Mouse (Mus musculus): ENCODE data around the gene Ddx27.
A peak's percentile ranks its signal among the peaks of the same experiment; 100 is the strongest.
"Not testable (repeated sequence)": the region's sequence is repeated elsewhere in the genome, so short reads cannot be mapped to it uniquely, and the experiment has no call there.

The Ddx27 gene

DNA sequence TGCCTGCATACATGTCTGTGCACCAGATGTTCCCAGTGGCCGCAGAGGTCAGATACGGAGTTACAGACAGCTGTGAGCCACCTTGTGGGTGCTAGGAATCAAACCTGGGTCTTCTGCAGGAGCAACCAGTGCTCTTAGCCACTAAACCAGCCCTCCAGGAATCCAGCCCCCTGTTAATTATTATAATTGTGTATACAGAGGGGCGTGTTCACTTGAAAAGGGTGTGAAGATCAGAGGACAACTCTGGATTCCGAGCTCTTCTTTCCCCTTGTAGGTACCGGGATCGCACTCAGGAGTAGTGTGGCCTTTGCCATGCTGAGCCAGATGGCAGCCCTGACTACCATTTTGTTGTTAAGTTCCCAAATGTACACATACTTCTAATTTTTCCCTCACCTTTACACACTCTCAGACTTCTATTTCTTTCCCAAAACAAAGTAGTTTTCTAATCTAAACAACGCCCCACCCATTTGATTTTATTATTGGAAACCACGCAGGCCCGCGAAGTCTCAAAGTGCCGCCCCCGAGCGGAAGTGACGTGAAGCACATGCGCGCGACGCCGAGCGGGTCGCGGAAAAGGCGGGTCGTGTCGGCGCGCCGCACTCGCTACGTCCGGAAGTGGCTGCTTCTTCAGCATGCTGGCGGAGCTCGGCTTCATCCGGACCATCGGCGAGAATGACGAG lies at the start of gene Ddx27:
Ddx27 (plus strand) TSS at position 492 of the 680 bp plus-strand sequence.
- DNase-seq (ENCODE audit: low spot score in 2 of 2) = peak; percentile 87 to 90

DNA sequence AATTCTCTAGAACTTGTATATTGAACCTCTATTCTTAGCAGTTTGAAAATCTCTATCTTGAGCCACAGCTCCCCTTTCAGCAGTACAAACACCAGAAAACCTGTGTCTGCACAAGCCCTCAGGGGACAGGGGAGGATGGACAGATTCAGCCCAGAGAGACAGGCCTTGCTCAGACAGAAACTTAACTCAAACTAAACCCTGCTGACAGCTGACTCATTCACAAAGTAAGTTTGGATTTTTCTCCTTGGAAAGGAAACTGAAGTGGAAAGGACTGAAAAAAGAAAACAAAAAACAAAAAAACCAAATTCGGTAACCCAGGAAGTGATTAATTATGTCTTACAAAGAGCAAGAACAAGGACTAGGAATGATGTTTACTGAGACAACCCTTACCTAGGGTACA lies 41.8 kb upstream of the Ddx27 start:
- DNase-seq (ENCODE audit: low spot score in 2 of 2) = no peak

DNA sequence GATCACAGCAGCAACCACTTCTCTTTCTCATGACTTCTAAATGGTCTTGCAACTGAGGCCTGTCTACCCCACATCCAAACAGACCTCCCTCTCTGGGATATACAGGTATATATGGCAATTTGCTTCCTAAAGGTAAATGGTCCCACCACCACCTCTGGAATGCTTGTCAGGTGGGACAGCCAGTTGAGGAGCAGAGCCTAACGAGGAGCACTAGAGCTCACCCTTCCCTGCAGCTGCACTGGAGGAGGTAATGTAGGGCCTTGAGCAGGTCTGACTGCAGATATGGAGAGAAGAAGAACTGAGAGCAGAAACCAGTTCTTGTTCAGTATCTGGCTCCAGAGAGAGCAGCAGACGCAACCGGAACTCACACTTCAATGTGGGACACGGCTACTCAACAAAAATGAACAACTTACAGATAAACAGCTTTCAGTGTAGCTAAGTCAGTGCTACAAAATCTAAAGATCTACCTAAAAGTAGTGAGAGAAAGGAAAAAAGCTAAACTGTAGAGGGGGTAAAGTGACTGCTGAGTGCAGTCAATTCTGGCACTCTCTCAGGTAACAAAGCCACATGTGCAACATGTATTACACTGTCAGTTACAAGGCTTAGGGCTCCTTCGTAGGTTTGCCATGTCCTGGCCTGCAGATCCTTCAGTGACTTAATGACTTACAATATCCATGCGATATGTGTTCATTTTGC lies 40.7 kb upstream of the Ddx27 start:
- DNase-seq (ENCODE audit: low spot score in 2 of 2) = no peak

DNA sequence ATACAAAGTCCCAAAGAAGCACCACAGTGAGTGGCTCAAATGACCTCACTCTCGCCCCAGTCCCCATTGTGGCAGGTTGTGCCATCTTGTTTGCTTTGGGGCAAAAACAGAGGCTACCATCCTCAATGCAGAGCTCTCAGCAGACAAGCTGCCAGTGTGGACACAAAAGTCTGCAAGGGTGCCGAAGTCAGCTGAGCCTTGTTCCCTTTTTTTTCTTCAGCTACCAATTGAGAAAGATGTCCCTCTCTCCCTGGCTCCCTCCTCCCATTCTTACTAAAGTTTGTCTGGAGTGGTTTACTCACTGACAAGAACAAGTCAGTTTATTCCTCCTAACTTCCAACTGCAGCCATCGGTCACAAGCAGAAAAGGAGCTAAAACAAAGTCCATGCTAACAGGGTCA lies 38.6 kb upstream of the Ddx27 start:
- no peak for DNase-seq (ENCODE audit: low spot score in 2 of 2)

DNA sequence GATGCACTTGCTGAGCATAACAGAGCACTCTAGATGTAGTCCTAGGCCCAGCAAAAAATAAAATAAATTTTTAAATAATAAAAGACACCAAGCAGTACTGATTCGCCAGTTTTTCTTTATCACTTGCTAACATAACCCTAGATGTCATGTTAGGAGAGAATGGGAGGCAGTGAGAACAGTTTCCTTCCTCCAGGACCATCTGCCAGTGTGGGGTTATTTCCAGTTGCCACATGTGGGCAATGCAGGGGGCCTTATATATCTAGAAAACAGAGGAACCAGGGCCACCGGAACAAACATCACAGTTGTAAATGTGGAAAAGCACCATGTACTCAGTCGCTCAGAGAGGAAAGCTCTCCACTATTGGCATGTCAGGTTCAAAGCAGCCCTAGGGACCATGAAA lies 37.5 kb upstream of the Ddx27 start:
- no peak for DNase-seq (ENCODE audit: low spot score in 2 of 2)

DNA sequence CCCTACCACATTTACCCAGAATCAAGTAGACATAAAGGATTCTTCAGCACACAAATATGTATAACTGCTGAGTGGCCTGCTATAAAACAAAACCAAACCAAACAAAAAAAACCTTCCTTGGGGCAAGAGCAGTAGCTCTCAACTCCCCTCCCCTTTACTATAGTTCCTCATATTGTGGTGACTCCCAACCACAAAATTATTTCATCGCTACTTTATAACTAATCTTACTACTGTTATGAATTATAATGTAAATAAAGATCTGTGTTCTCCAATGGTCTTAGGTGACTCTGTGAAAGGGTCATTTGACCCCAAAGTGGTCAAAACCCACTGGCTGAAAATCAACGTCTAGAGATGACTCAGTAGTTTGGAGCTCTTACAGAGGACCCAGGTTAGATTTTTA lies 34.8 kb upstream of the Ddx27 start:
- no peak for DNase-seq (ENCODE audit: low spot score in 2 of 2)

DNA sequence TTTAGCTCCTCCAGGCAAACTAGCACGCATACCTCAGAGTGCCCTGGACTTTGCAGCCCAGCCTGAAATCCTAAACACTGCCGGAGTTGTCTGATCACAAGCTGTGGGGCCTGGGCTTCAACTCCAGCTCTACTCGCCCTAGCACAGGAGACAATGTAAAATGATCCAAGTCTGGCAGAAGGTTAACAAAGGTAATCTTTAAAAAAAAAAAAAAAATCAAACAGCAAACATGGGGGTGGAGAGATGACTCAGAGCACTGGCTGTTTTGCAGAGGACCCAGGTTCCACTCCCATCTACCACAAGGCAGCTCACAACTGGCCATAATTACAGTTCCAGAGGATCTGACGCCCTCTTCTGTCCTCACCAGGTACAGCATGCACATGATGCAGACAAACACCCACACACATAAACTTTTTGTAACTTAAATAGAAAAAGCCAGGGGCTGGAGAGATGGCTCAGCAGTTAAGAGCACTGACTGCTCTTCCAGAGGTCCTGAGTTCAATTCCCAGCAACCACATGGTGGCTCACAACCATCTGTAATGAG lies 31.6 kb upstream of the Ddx27 start:
- no peak for DNase-seq (ENCODE audit: low spot score in 2 of 2)

DNA sequence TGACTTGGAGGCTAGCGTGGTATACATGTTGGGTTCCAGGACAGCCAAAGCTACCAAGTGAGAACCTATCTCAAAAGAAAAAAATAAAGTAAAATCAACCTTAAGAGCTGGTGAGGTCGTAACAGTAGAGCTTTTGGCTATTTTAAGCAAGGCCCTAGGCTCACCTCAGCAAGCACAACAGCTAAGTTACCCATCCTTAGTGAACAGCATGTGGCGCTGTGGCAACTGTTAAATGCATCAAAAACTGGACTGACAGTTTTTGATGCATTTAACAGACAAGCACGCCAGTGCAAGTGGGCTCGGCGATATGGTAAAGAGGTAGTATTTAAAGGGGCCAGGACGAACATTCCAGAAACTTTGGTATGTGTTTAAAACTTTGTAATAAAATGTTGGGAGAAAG lies 24.1 kb upstream of the Ddx27 start:
- no peak for DNase-seq (ENCODE audit: low spot score in 2 of 2)

DNA sequence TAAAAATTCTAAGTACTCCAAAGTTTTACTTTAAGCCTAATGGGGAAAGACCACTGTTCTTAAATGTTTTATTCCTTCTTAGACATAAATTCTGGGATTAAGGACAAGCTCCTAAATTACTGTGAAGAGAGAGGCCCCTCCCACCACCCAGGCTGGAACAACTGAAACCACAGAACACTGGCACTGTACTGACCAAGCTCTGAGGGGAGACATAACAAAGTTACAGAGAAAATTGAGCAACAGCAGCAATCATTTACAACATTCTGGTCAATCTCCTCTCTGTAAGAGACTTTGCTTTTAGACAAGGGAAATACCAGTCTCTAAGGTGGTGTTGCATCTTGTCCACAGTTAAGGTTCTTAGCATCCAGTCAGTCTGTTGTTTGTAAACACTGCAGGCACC lies 23.0 kb upstream of the Ddx27 start:
- no peak for DNase-seq (ENCODE audit: low spot score in 2 of 2)

DNA sequence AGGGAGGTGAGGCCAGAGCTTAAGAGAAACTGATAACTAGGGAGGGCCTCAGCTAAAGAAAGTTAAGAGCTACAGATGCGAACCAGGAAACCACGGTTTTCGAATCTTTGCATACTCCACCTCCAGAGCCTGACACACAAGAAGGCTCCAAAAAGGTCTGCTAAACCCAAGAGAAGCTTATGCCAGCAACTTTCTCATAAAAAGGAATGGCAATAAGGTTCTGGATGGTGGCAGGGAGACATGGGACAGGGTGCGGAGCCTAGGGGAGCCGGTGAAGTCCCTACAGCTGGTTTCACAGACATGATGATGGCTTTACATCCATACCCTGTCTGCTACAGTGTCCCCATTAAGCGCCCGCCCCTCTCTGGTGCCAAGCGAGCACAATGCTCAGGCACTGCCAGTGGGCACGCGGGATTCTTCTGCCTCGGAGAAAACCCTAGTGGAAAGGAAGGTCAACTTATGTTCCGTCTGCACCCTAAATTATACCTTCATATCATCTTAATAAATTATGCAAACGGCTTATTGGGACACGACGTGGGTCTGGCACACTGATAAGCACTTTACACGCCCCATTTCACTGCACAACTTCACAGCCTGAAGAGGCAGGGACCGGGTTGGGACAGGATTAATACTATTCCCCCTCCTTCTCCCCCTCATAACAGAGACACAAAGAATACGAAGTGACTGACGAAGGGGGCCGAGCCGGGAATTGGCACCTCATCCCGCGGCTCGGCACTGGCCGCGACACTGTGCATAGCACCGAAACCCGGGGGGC lies 19.8 kb upstream of the Ddx27 start:
- DNase-seq (ENCODE audit: low spot score in 2 of 2) = peak in 1 of 2 experiments; percentile 17

DNA sequence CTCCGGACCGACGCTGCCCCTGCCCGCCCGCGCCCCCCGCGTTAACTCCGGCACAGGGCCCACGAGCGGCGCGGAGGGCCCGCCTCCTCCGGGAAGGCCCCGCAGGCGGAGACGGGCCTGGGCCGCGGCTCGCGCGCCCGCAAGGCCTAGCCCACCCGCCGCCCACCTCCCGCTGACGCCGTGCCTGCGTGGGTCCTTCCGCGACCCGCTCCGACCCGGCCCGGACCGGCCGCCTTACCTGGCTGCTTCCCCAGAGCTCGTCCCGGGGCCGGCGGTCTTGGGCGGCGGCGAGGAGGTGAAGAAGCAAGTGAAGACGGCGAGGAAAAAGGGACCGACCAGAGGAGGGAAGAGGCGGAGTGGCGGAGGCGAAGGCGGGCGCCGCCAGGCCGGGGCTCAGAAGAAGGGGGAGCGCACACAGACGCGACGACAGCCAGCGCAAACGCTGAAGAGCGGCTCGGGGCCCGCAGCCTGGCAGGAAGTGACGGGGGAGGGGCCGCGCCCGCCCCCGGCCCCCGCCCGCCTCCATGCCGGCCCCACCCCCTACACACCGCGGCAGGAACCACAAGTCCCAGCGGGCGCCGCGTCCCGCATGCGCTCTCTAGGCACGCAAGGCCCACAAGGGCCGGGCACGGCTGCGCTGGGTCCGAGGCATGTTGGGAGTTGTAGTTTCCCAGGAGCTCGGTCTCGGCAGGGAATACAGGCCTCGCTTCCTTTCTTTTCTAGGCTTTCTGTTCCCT lies 19.0 kb upstream of the Ddx27 start, which contains the start of gene Stau1:
Stau1 (minus strand) TSS at position 504 of the 737 bp plus-strand sequence.
- DNase-seq (ENCODE audit: low spot score in 2 of 2) = peak; percentile 87 to 92

DNA sequence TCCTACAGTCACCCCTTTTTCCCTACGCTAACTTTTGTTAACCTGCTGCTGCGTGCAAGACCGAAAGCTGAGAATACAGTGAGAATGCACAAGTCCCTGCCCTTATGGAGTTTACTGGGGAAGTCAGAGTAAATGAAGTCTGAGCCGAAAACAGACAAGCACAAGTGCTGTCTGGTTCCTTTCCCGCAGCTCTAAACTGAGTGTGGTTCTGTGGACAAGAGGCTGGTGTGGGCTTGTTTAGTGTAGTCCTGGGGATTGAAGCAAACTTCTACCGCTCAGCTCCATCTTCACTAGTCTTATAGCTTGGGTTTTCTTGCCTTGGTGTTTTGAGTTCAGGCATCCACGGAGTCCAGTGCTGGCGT lies 18.5 kb upstream of the Ddx27 start:
- DNase-seq (ENCODE audit: low spot score in 2 of 2) = no peak

DNA sequence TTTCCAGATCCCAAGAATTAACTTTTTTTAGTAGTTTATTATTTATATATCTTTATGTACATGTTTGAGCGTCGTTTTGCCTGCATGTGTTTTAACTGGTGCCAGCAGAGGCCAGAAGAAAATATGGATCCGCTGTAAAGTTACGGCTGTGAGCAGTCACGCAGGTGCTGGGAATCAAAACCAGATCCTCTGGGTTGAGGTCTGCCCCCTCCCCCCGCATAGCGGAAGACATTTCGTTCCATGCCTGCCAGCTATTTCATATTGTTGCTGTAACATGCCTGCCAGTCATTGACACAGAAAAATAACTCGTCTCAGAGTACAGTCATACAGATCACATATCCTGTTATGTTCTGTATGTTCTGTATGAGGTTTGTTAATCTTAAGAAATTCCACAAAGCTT lies 13.5 kb upstream of the Ddx27 start:
- no peak for DNase-seq (ENCODE audit: low spot score in 2 of 2)

DNA sequence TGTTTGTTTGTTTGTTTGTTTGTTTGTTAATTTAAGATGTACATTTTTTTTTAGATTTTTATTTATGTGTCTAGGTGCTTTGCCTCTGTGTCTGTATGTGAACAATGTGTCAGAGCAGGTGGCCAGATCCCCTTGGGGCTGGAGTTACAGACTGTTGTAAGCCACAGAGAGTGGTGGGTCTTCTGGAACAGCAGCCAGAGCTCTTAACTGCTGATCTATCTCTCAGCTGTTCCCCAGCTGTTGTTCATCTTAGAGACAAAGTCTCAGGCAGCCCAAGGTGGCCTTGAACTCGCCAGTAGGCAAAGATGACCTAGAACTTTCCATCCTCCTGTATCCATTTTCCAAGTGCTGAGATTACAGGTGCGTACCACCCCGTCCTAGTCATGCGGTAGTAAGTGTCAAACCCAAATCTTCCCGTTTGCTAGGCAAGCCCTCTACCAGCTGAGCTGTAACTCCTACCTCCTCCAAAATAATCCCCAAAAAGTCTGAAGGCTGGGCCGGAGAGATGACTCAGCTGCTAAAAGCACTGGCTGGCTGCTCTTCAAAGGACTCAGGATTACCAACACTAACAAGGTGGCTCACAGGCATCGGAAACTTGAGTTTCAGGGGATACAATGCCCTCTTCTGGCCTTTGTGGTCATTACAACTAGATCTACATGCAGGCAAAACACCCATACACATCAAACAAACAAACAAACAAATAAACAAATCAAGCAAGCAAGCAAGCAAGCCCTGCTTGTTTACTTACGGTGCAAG lies 10.7 kb upstream of the Ddx27 start:
- peak; percentile 64 to 75 for DNase-seq (ENCODE audit: low spot score in 2 of 2)

DNA sequence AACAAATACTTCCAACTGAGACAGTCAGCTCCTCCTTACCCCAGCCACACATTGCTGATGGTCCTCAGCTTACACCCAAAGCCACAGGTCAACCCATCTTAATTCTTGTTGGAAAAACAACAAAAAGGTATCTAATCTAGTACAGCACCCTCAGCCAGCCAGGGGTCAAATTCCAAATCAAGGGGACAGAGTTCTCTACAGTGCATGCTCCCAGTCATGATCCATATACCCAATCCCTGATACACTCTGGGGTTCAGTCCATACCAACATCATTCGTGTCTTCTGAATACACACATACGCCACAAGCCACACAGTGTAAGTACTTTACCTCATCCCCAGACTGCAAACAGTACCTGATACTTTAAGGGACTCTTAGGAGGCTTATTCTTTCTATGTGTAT lies 8.6 kb upstream of the Ddx27 start:
- no peak for DNase-seq (ENCODE audit: low spot score in 2 of 2)

DNA sequence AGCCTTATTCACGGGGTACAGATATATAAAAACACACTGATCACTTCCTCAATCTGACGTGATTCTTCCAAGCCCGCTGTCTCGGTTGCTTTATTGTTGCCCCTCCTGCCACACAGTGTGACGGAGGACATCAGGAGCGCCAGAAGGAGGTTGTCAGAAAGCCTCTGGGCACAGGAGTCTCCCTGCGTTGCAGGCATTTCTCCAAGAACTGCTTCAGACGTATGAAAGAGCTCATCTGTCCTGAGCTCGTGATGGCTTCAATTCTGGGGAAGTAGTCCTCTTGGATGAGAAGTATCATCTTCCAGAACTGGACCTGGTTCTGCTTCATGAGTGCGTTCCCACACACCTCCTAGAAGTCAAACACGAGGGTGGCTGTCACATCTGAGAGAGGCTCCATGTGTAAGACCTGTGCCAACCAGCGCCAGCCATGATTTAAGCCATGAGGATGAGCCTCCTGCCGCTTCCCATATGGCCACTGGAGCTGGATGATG lies 7.9 kb upstream of the Ddx27 start:
- DNase-seq (ENCODE audit: low spot score in 2 of 2) = no peak

DNA sequence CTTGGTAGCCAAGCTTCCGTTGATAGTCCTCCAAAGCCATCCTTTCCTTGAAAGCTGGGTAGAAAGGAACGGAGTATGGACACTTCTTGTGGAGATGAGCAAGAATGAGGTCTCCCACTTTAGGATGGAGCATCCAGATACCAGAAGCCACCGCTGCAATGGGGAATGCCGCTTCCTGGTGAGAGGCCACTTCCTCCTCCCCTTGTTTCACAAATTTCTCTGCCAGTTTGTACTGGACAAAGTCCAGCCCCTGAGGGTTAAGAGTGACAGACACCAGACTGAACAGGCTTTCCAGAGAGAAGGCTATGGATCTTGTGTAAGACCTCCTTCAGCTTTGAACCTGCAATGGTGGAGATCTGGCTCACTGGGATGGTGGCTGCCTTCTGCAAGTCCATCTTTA lies 7.4 kb upstream of the Ddx27 start:
- not testable (repeated sequence) for DNase-seq (ENCODE audit: low spot score in 2 of 2)

DNA sequence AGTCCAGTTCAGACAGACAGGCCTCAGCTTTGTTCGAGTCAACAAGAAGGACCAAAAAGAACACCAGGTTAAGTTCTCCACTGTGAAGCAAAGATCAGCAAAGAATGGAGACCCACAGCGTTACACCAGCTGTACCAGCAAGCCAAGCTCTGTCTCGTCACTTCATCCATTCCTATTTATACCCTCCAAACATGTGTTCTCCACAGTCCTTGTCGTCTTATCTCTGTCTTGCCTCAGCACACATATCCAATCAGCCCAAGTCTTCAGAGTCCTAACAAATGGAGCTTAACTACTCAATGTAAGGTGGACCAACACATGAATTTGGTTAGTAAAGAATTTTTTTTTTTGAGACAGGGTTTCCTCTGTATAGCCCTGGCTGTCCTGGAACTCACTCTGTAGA lies 5.5 kb upstream of the Ddx27 start:
- DNase-seq (ENCODE audit: low spot score in 2 of 2) = no peak

DNA sequence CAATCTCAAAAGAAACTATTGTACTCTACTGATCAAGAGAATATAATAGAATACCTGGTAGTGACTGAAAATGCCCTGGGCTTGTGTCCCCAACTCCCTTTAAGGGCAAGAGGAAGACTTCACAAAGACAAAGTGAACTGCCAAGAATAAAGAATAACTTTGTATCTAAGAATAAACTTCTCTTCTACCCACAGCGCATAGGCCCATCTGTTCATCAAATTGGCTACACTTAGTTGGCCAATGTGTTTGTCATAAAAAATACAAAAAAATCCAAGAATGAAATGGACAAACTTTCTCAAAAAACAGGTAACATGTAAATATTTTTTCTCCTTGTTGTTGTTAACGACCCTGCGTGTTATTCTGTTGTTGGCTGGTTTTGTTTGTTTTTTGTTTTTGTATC lies 4.4 kb upstream of the Ddx27 start:
- no peak for DNase-seq (ENCODE audit: low spot score in 2 of 2)

DNA sequence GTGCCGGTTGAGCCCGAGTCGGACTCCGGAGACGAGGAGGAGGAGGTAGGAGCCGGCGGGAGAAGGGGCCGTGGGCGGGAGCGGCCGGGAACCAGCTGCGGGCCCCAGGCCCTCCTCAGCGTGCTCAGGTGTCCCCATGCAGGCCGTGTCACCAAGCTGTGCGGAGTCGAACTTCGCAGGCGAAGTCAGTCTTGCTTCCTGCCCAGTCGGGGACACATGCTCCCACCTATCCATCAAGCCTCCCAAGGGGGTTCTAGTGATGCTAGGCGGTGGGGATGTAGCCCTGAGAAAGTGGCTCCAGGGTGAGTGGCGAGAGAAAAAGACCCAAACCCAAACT lies 357 bp downstream of the Ddx27 start:
- no peak for DNase-seq (ENCODE audit: low spot score in 2 of 2)

DNA sequence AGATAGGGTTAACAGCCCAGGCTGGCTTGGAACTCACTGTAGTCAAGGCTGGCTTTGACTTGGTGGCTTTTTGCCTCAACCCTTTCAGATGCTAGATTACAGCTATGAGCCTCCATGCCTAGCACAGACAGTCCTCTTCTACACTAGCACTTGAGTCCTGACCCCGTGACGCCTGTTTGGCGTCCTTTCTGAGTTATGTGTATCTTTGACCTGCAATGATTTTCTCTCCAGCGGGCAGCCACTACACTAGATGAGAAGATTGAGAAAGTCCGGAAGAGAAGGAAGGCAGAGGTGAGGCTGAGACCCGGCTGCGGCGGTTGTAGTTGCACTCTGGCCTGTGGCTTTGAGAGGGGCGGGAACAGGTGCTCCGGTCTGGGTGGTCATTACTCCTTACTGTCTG lies 4.4 kb downstream of the Ddx27 start:
- no peak for DNase-seq (ENCODE audit: low spot score in 2 of 2)

All from natural killer cell, adult 2 months (primary cell).